Mouse (Mus musculus) ES-E14 (cell line): ENCODE measurements at regions not wholly inside any gene's neighbourhood (a gene's known extent, or its start where the extent isn't known, plus 50 kb on each side); places are given as distances from the start of the nearest gene placed in this dataset.

Source experiments
- DNase-seq: peaks from one replicate; pipeline ENCODE4 v3.0.0-alpha.2; 2013; ENCODE audit warnings: low read depth, low spot score
- H3K27ac ChIP-seq: 2 replicates; pipeline ENCODE4 v1.5.1; 2012; ENCODE audit warnings: low read depth, mild to moderate bottlenecking, low read length, moderate library complexity, mixed read lengths; ENCODE audit not compliant: poor library complexity, insufficient read depth, severe bottlenecking
- H3K36me3 ChIP-seq: 2 replicates; pipeline ENCODE4 v1.6.1; 2012; ENCODE audit warnings: mild to moderate bottlenecking, low read length, moderate library complexity, mixed read lengths; ENCODE audit not compliant: control insufficient read depth, poor library complexity, insufficient read depth, severe bottlenecking
- H3K4me1 ChIP-seq, 2 experiments: fragments of 150-350 bp in 1 of 2; sonication (generic) in 1 of 2; 2 replicates each; pipeline ENCODE4 v1.6.1; 2012; ENCODE audit warnings: low read length in 2 of 2, mild to moderate bottlenecking in 1 of 2, mixed read lengths in 1 of 2; ENCODE audit not compliant: control insufficient read depth in 2 of 2, insufficient read depth in 2 of 2, poor library complexity in 1 of 2
- H3K4me3 ChIP-seq, 2 experiments: fragments of 150-350 bp in 1 of 2; sonication (generic) in 1 of 2; 2 replicates each; pipeline ENCODE4 v1.5.1; 2012; ENCODE audit warnings: low read length in 2 of 2, low read depth in 1 of 2, mild to moderate bottlenecking in 1 of 2, mixed read lengths in 1 of 2; ENCODE audit not compliant: insufficient read depth in 1 of 2, poor library complexity in 1 of 2, severe bottlenecking in 1 of 2
- H3K9ac ChIP-seq: 2 replicates; pipeline ENCODE4 v1.6.1; 2012; ENCODE audit warnings: low read depth, mild to moderate bottlenecking, low read length, mixed read lengths; ENCODE audit not compliant: poor library complexity, insufficient read depth, severe bottlenecking
- H3K9me3 ChIP-seq: fragments of 150-350 bp; sonication (generic); 2 replicates; pipeline ENCODE4 v1.6.1; 2012; ENCODE audit warnings: low read depth, mild to moderate bottlenecking, low read length; ENCODE audit not compliant: control insufficient read depth, insufficient read depth
- CHD2 ChIP-seq: IDR thresholded peaks from 2 replicates; pipeline ENCODE4 v1.6.1; 2014; ENCODE audit warnings: mild to moderate bottlenecking, low read depth, low read length, inconsistent platforms
- HCFC1 ChIP-seq: IDR thresholded peaks from 2 replicates; pipeline ENCODE4 v1.6.1; 2012; ENCODE audit warnings: low read length, inconsistent platforms, borderline replicate concordance; ENCODE audit not compliant: insufficient read depth
- MAFK ChIP-seq: IDR thresholded peaks from 2 replicates; pipeline ENCODE4 v1.6.1; 2014; ENCODE audit warnings: mild to moderate bottlenecking, low read depth, low read length, inconsistent platforms; ENCODE audit not compliant: insufficient read depth
- ZC3H11A ChIP-seq: IDR thresholded peaks from 2 replicates; pipeline ENCODE4 v1.6.1; 2012; ENCODE audit warnings: low read depth, mild to moderate bottlenecking, inconsistent platforms, low read length, borderline replicate concordance
- ZNF384 ChIP-seq: IDR thresholded peaks from 2 replicates; pipeline ENCODE4 v1.6.1; 2012; ENCODE audit warnings: low read depth, low read length, inconsistent platforms
- in situ Hi-C, 2 experiments: fragments of 600-800 bp; cut with MboI; formaldehyde crosslinking; loops; one replicate each; pipeline ENCODE4 v1.15.1; 2025; ENCODE audit warnings: low sequenced_read_pairs in 2 of 2, inconsistent platforms in 1 of 2; ENCODE audit not compliant: unreplicated experiment in 2 of 2

DNA sequence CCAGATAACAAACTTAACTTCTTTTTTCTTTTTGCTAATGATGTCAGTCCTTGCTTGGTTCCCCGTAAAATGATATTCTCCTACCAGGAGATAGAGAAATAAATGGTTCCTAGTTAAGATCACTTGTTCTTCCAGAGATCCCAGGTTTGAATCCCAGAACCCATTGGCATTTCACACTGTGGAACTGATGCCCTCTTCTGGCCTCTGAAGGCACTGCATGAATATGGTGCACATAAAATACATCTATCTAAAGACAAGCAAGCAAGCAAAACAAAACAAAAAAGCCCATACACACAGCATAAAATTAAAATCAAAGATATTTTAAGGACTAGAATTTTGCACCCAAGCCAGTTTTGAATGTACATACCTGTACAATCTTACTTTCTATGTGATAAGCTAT lies 162.5 kb downstream of the 1700010I14Rik start:
- H3K27ac ChIP-seq: no peak overlapping the region
- in situ Hi-C loops: no loop called here
- no peak overlapping the region for H3K4me3 ChIP-seq
- H3K9me3 ChIP-seq: no peaks in the 10 kb centered on the region
- peak; percentile 41 for DNase-seq
- H3K9ac ChIP-seq: no peak overlapping the region
- H3K36me3 ChIP-seq: no peaks in the 10 kb centered on the region
- no peaks in the 10 kb centered on the region for H3K4me1 ChIP-seq
- TF ChIP-seq MAFK: no peak
- TF ChIP-seq HCFC1: no peak
- TF ChIP-seq CHD2: no peak
- no peak; the same call in 1 of the 2 replicates for TF ChIP-seq ZC3H11A
- TF ChIP-seq ZNF384: no peak

DNA sequence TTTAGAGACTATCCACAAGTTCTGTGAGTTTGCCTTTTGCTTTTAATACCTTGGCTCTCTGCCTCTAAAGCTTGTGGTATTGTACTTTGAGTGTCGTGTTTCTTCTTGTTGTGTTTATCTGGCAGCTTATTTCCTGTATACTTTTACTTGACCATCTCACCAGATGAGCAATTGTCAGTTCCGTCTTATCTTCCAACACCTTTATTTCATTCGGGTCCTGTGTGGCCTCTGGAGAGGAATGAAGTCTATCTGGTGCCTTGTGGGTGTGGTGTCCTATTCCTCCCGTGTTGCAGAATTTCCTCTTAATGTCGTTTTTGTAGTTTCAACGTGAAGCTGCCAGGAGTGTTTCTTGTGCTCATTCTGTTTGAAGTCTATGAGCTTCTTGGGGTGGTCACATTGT lies 174.0 kb downstream of the 1700010I14Rik start:
- in situ Hi-C loops: no loop called here
- H3K4me1 ChIP-seq: no peaks in the 10 kb centered on the region
- DNase-seq: no peak
- H3K4me3 ChIP-seq: no peak overlapping the region
- H3K9ac ChIP-seq: no peak overlapping the region
- TF ChIP-seq MAFK: no peak
- no peak for TF ChIP-seq ZC3H11A
- TF ChIP-seq ZNF384: no peak
- no peak for TF ChIP-seq CHD2
- no peak for TF ChIP-seq HCFC1
- no peaks in the 10 kb centered on the region for H3K9me3 ChIP-seq
- H3K27ac ChIP-seq: no peak overlapping the region
- H3K36me3 ChIP-seq: no peaks in the 10 kb centered on the region

DNA sequence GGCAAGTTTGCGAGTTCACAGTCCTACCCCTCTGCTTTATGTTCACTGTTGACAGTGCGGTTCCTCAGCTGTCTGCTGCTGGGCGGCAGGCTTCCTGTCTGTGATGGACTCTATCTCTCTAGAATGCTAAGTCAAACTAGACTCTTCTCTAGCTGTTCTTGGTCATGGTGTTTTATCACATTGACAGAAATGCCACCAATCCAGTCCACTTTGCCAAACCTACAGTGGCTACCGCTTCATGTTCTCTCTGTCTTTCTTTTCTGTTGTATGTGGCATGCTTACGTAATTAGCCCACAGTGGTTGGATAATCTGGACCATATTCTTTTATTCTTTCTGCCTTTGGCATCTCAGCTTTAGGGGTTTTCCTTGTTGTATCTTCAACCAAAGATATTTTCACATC lies 174.5 kb downstream of the 1700010I14Rik start:
- no peak for TF ChIP-seq HCFC1
- no peak for TF ChIP-seq ZNF384
- no peak for TF ChIP-seq CHD2
- TF ChIP-seq MAFK: no peak
- no peak for TF ChIP-seq ZC3H11A
- H3K9me3 ChIP-seq: no peaks in the 10 kb centered on the region
- DNase-seq: no peak
- H3K27ac ChIP-seq: no peak overlapping the region
- H3K36me3 ChIP-seq: no peaks in the 10 kb centered on the region
- in situ Hi-C loops: no loop called here
- no peak overlapping the region for H3K4me3 ChIP-seq
- H3K4me1 ChIP-seq: no peaks in the 10 kb centered on the region
- no peak overlapping the region for H3K9ac ChIP-seq

DNA sequence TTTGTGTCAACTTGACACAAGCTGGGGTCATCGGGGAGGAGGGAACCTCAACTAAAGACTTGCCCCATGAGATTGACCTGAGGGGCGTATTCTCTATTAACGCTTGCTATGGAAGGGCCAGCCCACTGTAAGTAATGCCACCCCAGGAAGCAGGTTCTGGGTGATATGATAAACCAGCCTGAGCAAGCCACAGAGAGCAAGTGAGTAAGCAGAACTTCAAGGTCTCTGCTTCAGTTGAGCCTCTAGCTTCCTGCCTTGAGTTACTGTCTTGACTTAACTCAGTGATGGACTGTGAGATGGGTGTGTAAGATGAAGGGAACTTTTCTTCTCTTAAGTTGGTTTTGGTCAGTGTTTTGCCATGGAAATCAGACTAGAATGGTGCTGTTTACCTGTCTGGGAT lies 175.2 kb downstream of the 1700010I14Rik start:
- no peaks in the 10 kb centered on the region for H3K4me1 ChIP-seq
- H3K4me3 ChIP-seq: no peak overlapping the region
- in situ Hi-C loops: no loop called here
- no peak overlapping the region for H3K9ac ChIP-seq
- no peak for DNase-seq
- H3K27ac ChIP-seq: no peak overlapping the region
- TF ChIP-seq ZC3H11A: no peak
- H3K9me3 ChIP-seq: no peaks in the 10 kb centered on the region
- no peaks in the 10 kb centered on the region for H3K36me3 ChIP-seq

GRCm38 (mm10) chr17:9164501-9164900 lies 176.4 kb downstream of the 1700010I14Rik start:
- in situ Hi-C loops: no loop called here
- Histone ChIP-seq H3K4me1 (no peaks in the 10 kb centered on the region), H3K9me3 (no peaks in the 10 kb centered on the region), H3K4me3 (no peak overlapping the region), H3K27ac (no peak overlapping the region), H3K9ac (no peak overlapping the region), H3K36me3 (no peaks in the 10 kb centered on the region)
- no peak for TF ChIP-seq HCFC1
- no peak for TF ChIP-seq CHD2
- no peak for TF ChIP-seq ZC3H11A
- 0 out of 2 replicates have a peak, but pooled peaks have one; percentile 21 for TF ChIP-seq MAFK
- no peak for TF ChIP-seq ZNF384
- no peak for DNase-seq
